Mouse (Mus musculus): ENCODE data around the gene Sema4f.

Gene Sema4f

DNA sequence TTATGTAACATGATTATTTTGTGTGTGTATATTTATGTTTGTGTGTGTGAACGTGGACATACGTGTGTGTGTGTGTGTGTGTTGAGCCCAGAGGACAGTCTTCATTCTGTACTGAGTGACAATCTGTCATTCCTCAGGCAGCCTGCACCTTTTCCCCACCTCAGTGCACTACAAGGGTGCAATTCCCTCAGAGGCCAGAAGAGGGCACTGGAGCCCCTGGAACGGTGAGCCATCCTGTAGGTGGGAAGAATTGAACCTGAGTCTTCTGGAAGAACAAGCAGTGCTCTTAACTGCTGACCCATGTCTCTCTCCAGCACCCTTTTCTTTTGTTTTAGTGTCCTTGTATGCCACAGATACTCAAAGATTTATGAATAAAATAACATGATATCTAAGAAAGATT lies 23.7 kb downstream of the Sema4f start:
- ATAC-seq (ENCODE audit: low TSS enrichment) = no peak

DNA sequence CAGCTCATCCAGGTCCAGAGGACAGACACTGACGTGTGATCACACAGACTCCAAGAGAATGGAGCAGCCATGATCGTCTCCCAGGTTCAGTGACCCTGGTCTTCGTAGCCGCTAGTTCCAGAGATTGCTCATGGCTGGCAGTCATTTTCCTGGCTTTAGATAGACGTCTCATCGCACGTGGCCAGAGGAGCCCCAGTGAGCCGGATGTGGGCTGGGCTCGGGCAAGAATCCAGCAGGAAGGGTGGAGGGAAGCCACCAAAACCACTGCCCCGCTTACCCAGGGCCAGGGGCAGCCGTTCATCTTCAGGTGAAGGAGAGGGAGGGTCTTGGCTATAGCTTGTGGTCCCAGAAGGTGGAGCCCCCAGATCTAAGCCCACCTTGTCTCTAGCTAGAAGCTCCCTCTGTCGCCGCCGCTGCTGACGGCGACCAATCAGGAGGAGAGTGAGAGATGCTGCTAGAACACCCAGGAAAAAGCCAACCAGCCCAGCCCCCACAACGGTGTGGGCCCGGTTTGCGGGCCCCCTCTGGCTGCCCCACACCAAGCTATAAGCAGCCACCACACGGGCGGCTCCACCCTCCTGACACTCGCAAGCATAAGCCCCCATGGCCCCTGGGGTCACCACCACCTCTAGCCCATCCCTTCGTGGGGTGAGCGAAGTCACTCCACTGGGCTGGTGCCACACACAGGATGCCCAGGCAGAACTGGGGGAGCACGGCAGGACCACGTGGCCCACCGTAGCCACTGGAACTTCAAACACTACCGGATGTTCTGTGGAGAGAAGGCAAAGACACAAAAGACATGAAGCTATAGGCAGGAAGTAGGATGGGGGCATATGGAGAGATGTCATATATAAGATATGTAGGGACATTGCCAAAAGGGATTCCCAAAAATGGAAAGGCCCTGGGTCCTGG lies 26.0 kb downstream of the Sema4f start:
- ATAC-seq (ENCODE audit: low TSS enrichment) = no peak

DNA sequence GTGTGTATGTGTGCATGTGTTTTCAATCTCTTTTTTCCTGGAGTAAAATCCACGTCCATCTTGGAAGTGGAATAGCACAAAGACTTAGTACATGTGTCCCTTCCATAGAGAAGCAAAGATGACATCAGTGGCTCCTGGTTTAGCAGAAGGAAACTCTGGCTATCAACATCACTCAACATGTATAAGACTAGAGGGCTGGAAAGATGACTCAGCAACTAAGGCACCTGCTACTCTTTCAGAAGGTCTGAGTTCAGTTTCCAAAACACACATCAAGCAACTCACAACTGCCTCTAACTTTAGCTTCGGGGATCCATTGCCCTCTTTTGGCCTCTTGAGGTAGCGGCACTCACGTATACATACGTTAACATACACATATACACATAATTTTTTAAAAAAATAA lies 28.3 kb downstream of the Sema4f start:
- ATAC-seq (ENCODE audit: low TSS enrichment) = no peak

DNA sequence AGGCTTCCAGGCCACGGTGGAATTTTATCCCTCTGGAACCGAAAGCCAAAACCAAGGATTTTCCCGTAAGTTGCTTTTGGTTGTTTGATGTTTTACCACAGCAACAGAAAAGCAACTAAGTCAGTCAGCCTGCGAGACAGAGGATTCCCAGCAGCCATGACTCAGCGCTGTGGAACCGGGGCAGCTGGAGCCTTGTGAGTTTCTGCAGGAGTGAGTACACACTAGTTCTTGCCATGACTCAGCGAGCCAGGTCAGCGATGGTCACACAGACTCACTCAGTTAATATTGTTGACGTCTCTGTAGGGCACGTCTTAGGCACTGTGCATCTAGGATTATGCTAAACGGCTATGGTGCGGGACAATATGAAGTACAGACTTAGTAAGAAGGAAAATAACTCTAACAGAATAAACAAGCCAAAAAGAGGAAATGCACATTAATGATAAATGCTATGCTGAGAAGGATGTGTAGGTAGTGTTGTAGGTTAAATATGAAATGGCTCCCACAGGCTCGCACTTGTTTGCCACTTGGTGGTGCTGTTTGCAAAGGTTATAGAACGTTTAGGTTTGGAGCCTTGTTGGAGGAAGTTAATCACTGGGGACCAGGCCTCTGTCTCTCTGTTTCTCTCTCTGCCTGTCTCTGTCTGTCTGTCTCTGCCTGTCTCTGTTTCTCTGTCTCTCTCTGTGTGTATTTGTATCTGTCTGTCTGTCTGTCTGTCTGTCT lies 30.3 kb downstream of the Sema4f start:
- peak; percentile 78 for ATAC-seq (ENCODE audit: low TSS enrichment)

DNA sequence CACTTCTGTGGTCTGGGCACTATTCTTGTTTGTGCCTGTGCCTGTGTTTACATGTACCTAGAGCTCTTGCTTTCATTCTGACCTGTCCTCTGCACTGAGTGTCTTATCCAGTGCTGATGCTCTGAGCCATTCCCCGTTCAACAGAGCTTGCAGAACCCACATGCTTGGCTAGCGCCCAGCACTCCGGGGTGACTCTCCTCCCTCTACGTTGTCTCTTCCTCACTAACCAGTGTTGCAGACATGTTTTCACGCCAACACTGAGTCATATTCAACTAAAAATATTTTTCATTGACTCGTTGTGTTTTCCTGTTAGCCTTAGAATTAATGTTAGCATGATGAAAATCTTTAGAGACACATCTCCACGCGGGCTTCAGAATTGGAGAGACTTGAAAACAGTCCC lies 31.5 kb downstream of the Sema4f start:
- peak; percentile 38 for ATAC-seq (ENCODE audit: low TSS enrichment)

DNA sequence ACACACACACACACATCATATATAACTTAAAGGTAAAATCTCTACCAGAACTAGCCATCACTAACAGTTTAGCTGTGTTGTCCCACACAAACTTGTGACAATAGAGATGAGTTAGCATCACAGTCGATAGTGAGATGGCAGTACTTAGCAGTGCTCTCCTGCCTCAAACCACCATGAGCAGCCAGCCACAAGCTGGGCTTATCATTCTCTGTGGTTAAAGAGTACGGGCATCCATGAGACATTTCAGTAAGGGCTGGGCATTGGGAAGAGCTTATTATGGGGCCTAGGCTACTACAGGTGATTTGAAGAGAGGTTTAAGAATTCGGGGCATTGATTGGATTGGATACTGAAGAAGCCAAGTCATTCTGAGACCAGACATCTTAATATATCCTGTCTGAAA lies 32.6 kb downstream of the Sema4f start:
- no peak for ATAC-seq (ENCODE audit: low TSS enrichment)

DNA sequence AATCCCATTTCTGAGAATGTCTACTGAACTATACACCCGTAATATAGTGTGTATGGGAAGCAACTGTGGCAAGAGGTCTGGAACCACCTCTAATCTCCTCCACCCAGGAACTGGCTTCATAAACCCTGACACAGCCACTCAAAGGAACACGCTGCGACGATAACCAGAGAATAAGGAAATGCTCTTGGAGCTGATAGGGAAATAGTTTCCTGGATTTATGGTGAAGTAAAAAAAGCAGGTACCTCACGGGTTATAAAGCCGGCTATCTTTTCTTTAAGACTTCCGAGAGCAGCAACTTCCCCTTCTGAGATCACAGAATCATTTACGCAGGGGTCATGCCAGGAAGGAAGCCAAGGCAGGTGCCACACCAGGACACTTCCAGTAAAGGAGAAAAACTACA lies 37.0 kb downstream of the Sema4f start:
- no peak for ATAC-seq (ENCODE audit: low TSS enrichment)

DNA sequence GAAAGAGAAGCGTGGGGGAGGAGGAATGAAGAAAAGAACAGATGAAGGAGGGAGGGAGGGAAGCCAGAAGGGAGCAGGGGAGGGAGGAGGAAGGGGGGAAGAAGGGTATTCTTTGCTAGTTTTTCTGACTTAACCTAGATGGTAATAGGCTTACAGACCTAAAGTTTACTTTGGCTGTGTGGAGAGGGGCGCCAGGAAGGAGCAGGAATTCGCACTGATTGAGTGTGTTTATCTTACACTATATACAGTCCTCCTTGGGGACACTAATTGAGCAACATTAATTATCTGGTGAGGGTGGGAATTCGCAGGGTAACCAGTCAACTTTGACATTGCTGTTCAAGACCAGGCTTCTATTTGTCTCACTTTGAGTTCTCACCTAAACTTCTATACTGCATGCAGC lies 40.8 kb downstream of the Sema4f start:
- ATAC-seq (ENCODE audit: low TSS enrichment) = no peak

DNA sequence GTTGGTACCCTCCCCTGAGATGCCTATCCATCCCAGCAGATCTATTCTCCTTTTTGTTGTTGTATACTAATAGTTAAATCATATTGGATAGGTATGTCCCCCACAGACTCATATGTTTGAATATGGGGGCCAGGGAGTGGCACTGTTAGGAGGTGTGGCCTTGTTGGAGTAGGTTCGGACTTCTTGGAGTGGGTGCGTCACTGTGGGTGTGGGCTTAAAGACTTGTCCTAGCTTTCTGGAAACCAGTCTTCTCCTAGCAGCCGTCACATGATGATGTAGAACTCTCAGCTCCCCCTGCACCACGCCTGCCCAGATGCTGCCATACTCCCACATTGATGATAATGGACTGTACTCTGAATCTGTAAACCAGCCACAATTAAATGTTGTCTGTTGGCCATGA lies 41.3 kb downstream of the Sema4f start:
- ATAC-seq (ENCODE audit: low TSS enrichment) = no peak

DNA sequence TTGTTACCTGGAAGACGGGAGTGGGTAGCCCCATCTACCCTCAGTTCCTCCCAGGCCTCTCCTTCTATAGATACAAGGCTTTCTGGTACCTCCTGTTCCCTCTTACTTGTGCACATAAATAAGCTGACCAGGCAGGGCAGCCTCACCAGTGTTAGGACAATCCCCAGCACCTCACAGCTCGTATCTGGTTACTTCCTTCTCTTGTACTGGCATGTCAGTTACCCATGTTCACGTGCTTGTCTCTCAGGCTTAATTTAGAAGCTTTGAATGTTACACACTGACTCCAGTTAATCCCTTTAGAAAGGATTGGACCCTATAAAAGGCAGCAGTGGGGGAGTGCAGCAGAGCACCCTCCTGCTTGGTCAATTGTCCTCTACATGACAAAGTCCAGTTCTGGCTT lies 42.3 kb downstream of the Sema4f start:
- no peak for ATAC-seq (ENCODE audit: low TSS enrichment)

DNA sequence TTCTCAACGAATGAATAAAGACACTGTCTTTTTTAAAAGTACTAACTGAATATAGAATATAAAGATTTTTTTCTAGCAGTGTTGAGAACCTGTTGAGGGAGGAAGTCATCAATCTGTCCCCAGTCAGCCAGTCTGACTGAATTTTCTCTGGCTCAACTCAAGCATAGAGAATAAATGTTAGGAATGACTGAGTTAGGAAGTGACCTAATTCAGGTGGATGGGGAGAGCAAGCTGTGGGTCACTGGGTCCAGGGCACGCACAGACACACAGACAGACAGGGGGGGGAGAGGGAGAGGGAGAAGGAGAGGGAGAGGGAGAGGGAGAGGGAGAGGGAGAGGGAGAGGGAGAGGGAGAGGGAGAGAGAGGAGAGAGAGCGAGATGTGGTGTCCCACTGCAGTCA lies 46.2 kb downstream of the Sema4f start:
- ATAC-seq (ENCODE audit: low TSS enrichment) = no peak

DNA sequence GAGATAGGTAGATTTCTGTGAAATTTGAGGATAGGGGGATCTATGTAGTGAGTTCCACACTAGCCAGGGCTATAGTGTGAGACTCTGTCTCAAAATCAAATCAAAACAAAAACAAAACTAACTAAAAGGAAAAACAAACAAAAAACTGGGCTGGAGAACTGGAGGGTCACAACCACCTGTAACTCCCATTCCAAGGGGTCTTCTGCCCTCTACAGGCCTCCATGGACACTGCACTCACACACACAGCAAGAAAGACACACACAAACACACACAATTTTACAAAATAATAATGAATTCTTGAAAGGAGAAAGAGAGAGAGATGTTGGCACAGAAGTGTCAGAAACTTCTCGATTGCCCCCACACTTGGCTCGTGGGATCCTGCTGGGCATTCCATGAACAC lies 47.0 kb downstream of the Sema4f start:
- no peak for ATAC-seq (ENCODE audit: low TSS enrichment)

DNA sequence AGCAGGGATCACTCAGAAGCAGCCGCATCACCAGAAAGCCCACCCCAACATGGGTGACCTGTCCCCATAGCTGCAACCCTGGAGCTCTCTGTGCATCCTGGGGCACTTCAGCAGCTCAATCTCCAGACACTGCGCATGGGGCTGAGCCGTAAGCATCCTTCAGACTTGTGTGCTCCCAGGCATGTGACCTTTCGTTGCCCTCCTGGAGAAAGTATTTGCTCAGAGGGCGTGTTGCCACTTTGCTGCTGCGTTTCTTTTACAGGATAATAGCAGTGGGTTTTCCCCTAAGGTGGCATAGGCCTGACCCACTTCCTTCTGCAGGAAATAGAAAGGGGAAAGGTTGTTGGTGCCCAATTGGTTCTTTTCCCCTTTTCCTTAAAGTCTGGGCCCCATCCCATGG lies 48.1 kb downstream of the Sema4f start:
- ATAC-seq (ENCODE audit: low TSS enrichment) = no peak

DNA sequence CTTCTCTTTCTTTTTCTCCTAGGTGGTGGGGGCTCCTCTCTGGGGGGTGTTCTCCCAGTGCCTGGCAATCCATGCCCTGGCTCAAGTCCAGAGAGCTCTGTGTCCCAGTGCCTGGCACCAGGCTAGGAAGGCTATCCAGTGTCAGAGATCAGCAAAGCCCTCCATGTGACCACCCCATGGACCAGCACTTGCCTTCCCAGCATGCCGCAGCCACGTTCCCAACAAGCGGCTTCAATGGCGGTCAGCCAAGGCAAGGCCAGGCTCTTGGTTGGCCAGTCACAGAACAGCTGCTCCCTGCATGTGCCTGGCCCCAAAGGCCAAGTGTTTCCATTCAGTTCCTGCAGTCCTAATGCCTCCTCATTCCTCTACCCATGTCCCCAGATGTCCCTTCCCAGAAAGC lies 53.2 kb downstream of the Sema4f start:
- no peak for ATAC-seq (ENCODE audit: low TSS enrichment)

DNA sequence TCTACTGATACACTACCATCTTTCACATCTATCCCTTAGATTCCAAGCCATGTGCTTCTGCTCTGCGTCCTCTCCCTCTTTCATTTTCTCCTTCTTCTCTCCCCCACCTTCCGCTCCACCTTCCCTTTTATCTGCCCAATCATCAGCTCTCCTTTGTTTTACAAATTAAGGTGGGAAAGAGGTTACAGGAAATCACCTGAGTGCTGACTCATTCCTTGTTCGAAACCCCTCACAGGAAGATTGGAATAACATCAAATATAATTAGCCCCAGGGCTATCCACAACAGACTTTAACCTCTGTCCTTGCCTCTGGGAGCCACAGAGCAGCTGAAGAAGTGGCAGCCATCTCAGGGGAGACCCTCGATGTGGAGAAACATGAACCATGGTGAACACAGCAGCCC lies 53.7 kb downstream of the Sema4f start:
- no peak for ATAC-seq (ENCODE audit: low TSS enrichment)

DNA sequence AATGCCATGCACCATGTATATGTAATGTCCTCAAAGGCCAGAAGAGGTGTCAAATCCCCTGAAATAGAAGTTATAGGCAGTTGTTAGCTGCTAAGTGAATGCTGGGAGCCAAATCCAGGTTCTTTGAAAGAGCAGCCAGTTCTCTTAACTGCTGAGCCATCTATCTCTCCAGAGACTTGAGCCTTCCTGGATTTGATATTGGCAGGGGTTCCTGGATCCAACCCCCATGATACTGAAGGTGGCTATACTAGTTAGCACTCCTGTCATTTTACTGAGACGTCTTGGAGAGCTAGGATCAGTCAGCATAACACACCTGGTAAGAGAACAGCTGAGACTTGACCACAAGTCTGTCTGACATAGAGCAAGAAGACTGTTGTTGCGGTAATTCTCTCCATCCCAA lies 54.1 kb downstream of the Sema4f start:
- no peak for ATAC-seq (ENCODE audit: low TSS enrichment)

DNA sequence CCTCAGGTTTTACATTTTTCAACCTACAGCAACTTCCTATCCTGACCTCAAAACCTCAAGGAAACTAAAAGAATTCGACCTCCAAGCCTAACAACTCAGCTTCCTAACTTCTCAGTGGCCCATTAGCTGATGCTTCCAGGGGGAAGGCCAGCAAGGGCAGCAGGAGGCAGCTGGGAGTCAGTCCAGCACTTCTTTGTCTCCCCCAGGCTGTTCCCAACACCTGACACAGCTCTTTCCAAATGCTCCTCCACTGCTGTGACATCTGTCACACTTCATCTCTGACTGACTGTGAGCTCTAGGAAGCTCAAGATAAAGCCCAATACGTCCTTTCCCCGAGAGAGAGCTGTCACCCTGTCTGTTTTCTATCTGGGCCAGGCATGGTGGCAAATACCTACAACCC lies 55.0 kb downstream of the Sema4f start:
- ATAC-seq (ENCODE audit: low TSS enrichment) = no peak

DNA sequence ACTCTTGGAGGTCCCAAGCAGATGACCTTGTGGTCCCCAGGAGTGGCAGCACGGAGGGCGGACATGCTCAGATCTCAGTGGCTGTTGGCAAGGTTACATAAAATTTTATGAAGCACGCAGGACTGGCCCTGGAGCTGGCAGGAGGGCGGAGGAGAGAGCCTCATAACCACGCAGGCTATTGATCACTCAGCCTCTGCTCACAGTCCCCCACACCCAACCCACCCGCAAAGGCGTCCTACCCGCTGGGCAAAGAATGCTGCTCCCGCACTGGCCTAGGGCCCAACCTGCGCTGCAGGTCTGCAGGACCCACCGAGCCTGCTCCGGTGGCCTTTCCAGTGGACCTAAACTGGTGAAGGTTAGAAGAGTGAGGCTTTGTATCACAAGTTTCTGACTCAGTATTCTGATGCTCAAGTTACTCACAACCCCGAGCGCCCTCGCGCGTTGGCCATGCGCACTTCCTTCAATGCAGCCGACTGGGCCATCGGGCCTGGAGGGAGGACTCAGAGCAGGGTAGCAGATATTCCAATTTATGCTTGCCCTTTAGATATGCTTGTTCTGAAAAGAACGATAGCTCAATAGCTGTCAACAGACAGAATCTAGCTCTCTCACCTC lies 58.0 kb downstream of the Sema4f start:
- ATAC-seq (ENCODE audit: low TSS enrichment) = peak; percentile 80; the same call in 1 of the 2 replicates

DNA sequence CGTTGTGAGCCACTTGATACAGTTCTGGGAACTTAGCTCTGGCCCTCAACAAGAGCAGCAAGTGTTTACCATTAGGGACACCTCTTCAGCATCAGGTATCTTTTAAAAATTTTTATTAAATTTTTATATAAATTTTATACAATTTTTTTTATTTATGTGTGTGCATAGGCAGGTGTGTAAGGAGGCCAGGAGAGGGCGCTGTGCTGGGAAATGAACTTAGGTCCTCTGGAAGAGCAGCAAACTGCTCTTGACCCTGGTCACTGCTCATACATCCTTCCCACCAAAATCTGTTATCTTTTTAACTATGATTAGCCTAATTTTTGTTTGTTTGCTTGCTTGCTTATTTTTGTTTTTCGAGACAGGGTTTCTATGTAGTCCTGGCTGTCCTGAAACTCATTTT lies 58.8 kb downstream of the Sema4f start:
- ATAC-seq (ENCODE audit: low TSS enrichment) = no peak

DNA sequence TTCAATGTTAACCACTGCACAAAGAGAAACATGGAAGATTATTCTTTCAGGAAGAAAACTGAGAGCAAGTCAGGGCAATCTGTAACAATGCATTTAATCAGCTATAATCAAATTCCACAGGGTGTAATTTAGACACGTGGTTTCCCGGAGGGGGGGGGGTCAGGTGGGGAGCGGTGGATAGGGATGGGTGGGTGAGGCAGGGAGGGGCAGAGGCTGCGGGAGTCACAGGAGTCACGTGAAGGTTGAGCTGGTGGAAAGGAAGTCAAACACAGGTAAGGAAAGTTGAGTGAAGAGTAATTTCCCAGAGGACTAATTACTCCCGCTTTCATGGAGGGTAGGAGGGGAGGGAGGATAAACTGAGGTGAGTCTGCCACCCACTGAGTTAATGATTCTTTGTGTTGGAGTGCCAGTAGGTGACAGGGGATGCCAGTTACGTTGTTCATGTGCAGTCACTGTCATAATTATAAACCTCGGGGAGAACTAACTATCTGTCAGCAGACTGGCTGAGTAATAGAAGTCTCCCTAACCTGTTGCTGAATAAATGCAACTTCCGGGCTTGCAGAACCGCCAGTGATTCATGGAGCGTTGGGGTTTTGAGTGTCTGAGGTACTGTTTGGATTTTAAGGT lies 60.0 kb downstream of the Sema4f start:
- no peak for ATAC-seq (ENCODE audit: low TSS enrichment)

DNA sequence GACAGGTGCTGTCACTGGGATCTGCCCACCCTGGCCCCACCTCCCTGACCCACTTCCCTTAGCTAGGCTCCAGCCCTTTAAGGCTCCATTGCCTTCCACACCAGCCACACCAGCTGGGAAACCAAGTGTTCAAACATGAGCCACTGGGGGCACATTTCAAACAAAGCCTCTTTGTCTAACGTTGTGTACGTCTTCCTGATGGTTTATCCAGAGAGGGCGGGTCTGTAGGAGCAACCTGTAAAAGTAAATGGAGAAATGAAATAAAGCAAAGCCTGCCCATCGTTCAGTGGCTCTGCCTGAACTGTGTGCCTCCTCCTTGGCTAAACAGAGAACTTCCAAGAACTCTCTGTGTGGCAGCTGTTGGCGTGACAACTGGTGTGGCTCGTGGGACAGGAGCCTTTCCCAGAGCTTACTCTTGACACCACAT lies 64.0 kb downstream of the Sema4f start:
- no peak for ATAC-seq (ENCODE audit: low TSS enrichment)

DNA sequence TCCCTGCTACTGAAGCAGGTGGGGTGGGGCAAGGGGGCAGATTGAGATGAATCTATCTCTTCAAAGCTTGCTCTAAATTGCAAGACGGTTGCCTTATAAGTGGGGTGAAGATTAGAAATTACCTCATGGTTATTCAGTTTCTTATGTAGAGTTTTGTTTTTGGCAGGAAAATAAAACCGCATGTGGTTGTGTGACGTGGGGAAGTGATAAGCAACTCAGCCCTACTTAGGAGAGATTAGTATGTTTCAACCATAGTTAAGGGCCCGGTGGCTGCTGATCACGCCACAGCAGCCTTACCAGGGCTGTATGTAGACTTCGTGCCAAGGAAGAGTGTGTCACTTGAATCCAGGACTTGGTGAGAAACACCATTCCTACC lies 67.2 kb downstream of the Sema4f start:
- ATAC-seq (ENCODE audit: low TSS enrichment) = no peak
